Mouse (Mus musculus) CH12.LX (cell line): ENCODE measurements around the gene 1700017B05Rik. TPM values are rescaled to one million over a fixed set of nuclear protein-coding genes. Genes with fewer than 3 reads are reported as not detected.

Experiments
- DNase-seq: peaks from one replicate; pipeline ENCODE4 v3.0.0-alpha.2; 2013; ENCODE audit errors: extremely low read depth
- H3K27ac ChIP-seq: 2 replicates; pipeline ENCODE4 v1.5.1; 2012; ENCODE audit warnings: low read depth, mild to moderate bottlenecking, control low read depth, moderate library complexity; ENCODE audit not compliant: insufficient read depth
- H3K27me3 ChIP-seq: replicated peaks from 2 replicates; pipeline ENCODE3; 2012; ENCODE audit warnings: inconsistent platforms
- H3K36me3 ChIP-seq, 2 experiments: replicated peaks in 1 of 2; 2 replicates each; pipeline versions ENCODE3 to v1.6.1; 2012; ENCODE audit warnings: inconsistent platforms in 1 of 2, low read length in 1 of 2, mild to moderate bottlenecking in 1 of 2, mixed read lengths in 1 of 2, moderate library complexity in 1 of 2; ENCODE audit not compliant: control insufficient read depth in 1 of 2, insufficient read depth in 1 of 2
- H3K4me1 ChIP-seq, 2 experiments: 2 replicates each; pipeline ENCODE4 v1.6.1; 2012; ENCODE audit warnings: inconsistent platforms in 1 of 2, moderate library complexity in 1 of 2; ENCODE audit not compliant: insufficient read depth in 2 of 2, control insufficient read depth in 1 of 2
- H3K4me2 ChIP-seq: 2 replicates; pipeline ENCODE4 v1.6.1; 2012; ENCODE audit warnings: low read depth, mild to moderate bottlenecking, control low read depth; ENCODE audit not compliant: poor library complexity, insufficient read depth, severe bottlenecking
- H3K4me3 ChIP-seq, 3 experiments: fragments of 150-350 bp in 1 of 3; sonication (generic) in 1 of 3; replicated peaks in 1 of 3; 2 replicates each; pipeline versions ENCODE3 to v1.5.1; 2011 to 2012; ENCODE audit warnings: low read depth in 2 of 3, low read length in 2 of 3, mild to moderate bottlenecking in 2 of 3, moderate library complexity in 2 of 3, control low read depth in 1 of 3, improper control_type of control experiment in 1 of 3, inconsistent platforms in 1 of 3, mixed read lengths in 1 of 3; ENCODE audit not compliant: poor library complexity in 1 of 3
- H3K79me2 ChIP-seq: replicated peaks from 2 replicates; pipeline ENCODE4 v1.6.1; 2012; ENCODE audit warnings: mild to moderate bottlenecking, moderate library complexity; ENCODE audit not compliant: control insufficient read depth, poor library complexity, insufficient read depth, severe bottlenecking; ENCODE audit errors: extremely low read depth
- H3K9ac ChIP-seq: 2 replicates; pipeline ENCODE4 v1.6.1; 2012; ENCODE audit warnings: low read depth, mild to moderate bottlenecking, control low read depth, moderate library complexity; ENCODE audit not compliant: insufficient read depth
- H3K9me3 ChIP-seq: replicated peaks from 2 replicates; pipeline ENCODE3; 2012; ENCODE audit warnings: low read length, inconsistent platforms, mixed read lengths
- BHLHE40 ChIP-seq: IDR thresholded peaks from 2 replicates; pipeline ENCODE4 v1.6.1; 2011; ENCODE audit warnings: mild to moderate bottlenecking, low read depth, low read length, improper control_type of control experiment
- CHD1 ChIP-seq: IDR thresholded peaks from 2 replicates; pipeline ENCODE4 v1.6.1; 2012; ENCODE audit warnings: low read depth, low read length, improper control_type of control experiment, inconsistent platforms
- CHD2 ChIP-seq: IDR thresholded peaks from 2 replicates; pipeline ENCODE4 v1.6.1; 2011; ENCODE audit warnings: low read length, improper control_type of control experiment
- CTCF ChIP-seq, 2 experiments: IDR thresholded peaks in 1 of 2; conservative IDR thresholded peaks in 1 of 2; 2 replicates each; pipeline ENCODE4 v1.5.1; 2011 to 2012; ENCODE audit warnings: low read depth in 2 of 2, low read length in 2 of 2, improper control_type of control experiment in 1 of 2, inconsistent platforms in 1 of 2, mild to moderate bottlenecking in 1 of 2, moderate library complexity in 1 of 2
- E2F4 ChIP-seq: IDR thresholded peaks from 2 replicates; pipeline ENCODE4 v1.6.1; 2011; ENCODE audit warnings: low read depth, low read length, improper control_type of control experiment; ENCODE audit not compliant: insufficient replicate concordance
- ELF1 ChIP-seq: IDR thresholded peaks from 2 replicates; pipeline ENCODE4 v1.6.1; 2014; ENCODE audit warnings: low read depth, mild to moderate bottlenecking, inconsistent platforms, low read length, improper control_type of control experiment
- EP300 ChIP-seq: IDR thresholded peaks from 2 replicates; pipeline ENCODE4 v1.6.1; 2011; ENCODE audit warnings: low read length, improper control_type of control experiment
- ETS1 ChIP-seq: conservative IDR thresholded peaks from 2 replicates; pipeline ENCODE4 v1.6.1; 2012; ENCODE audit warnings: low read depth, mild to moderate bottlenecking, inconsistent platforms, low read length, improper control_type of control experiment, moderate library complexity
- IRF4 ChIP-seq: IDR thresholded peaks from 2 replicates; pipeline ENCODE4 v1.6.1; 2014; ENCODE audit warnings: low read depth, mild to moderate bottlenecking, inconsistent platforms, low read length, improper control_type of control experiment
- JUN ChIP-seq: IDR thresholded peaks from 2 replicates; pipeline ENCODE4 v1.6.1; 2011; ENCODE audit warnings: low read depth, mild to moderate bottlenecking, low read length, improper control_type of control experiment, moderate library complexity; ENCODE audit not compliant: insufficient read depth
- KAT2A ChIP-seq: IDR thresholded peaks from 2 replicates; pipeline ENCODE4 v1.6.1; 2012; ENCODE audit warnings: low read length, improper control_type of control experiment, inconsistent platforms; ENCODE audit not compliant: insufficient replicate concordance
- MAFK ChIP-seq: IDR thresholded peaks from 2 replicates; pipeline ENCODE4 v1.6.1; 2011; ENCODE audit warnings: low read length, improper control_type of control experiment; ENCODE audit not compliant: insufficient replicate concordance
- MAX ChIP-seq: IDR thresholded peaks from 2 replicates; pipeline ENCODE4 v1.6.1; 2011; ENCODE audit warnings: low read length, improper control_type of control experiment
- MAZ ChIP-seq: IDR thresholded peaks from 2 replicates; pipeline ENCODE4 v1.6.1; 2012; ENCODE audit warnings: low read depth, mild to moderate bottlenecking, inconsistent platforms, low read length, improper control_type of control experiment, moderate library complexity
- MEF2A ChIP-seq: IDR thresholded peaks from 2 replicates; pipeline ENCODE4 v1.6.1; 2014; ENCODE audit warnings: low read depth, mild to moderate bottlenecking, inconsistent platforms, low read length, improper control_type of control experiment, borderline replicate concordance
- MXI1 ChIP-seq: IDR thresholded peaks from 2 replicates; pipeline ENCODE4 v1.6.1; 2011; ENCODE audit warnings: mild to moderate bottlenecking, low read depth, low read length, improper control_type of control experiment
- NELFE ChIP-seq: IDR thresholded peaks from 2 replicates; pipeline ENCODE4 v1.6.1; 2011; ENCODE audit warnings: low read depth, low read length, improper control_type of control experiment
- NRF1 ChIP-seq: IDR thresholded peaks from 2 replicates; pipeline ENCODE4 v1.6.1; 2014; ENCODE audit warnings: low read depth, mild to moderate bottlenecking, inconsistent platforms, low read length, improper control_type of control experiment, moderate library complexity
- POLR2A ChIP-seq: IDR thresholded peaks from 2 replicates; pipeline ENCODE4 v1.6.1; 2011; ENCODE audit warnings: low read depth, mild to moderate bottlenecking, improper control_type of control experiment, low read length
- POLR2AphosphoS2 ChIP-seq: IDR thresholded peaks from 2 replicates; pipeline ENCODE4 v1.6.1; 2011; ENCODE audit warnings: low read depth, low read length, improper control_type of control experiment
- RAD21 ChIP-seq: IDR thresholded peaks from 2 replicates; pipeline ENCODE4 v1.6.1; 2011; ENCODE audit warnings: low read depth, mild to moderate bottlenecking, low read length, improper control_type of control experiment, moderate library complexity
- RCOR1 ChIP-seq: conservative IDR thresholded peaks from 2 replicates; pipeline ENCODE4 v1.6.1; 2012; ENCODE audit warnings: low read depth, mild to moderate bottlenecking, inconsistent platforms, low read length, improper control_type of control experiment
- SIN3A ChIP-seq: IDR thresholded peaks from 2 replicates; pipeline ENCODE4 v1.6.1; 2012; ENCODE audit warnings: low read length, improper control_type of control experiment, inconsistent platforms
- SMC3 ChIP-seq: IDR thresholded peaks from 2 replicates; pipeline ENCODE4 v1.6.1; 2011; ENCODE audit warnings: low read depth, low read length, improper control_type of control experiment
- TBP ChIP-seq: conservative IDR thresholded peaks from 2 replicates; pipeline ENCODE4 v1.6.1; 2011; ENCODE audit warnings: low read depth, low read length, improper control_type of control experiment
- TCF12 ChIP-seq: IDR thresholded peaks from 2 replicates; pipeline ENCODE4 v1.6.1; 2014; ENCODE audit warnings: low read depth, mild to moderate bottlenecking, inconsistent platforms, low read length, improper control_type of control experiment
- UBTF ChIP-seq: IDR thresholded peaks from 2 replicates; pipeline ENCODE4 v1.6.1; 2012; ENCODE audit warnings: low read depth, mild to moderate bottlenecking, inconsistent platforms, low read length, improper control_type of control experiment, moderate library complexity
- USF1 ChIP-seq: IDR thresholded peaks from 2 replicates; pipeline ENCODE4 v1.6.1; 2014; ENCODE audit warnings: low read depth, mild to moderate bottlenecking, inconsistent platforms, low read length, improper control_type of control experiment
- USF2 ChIP-seq: conservative IDR thresholded peaks from 2 replicates; pipeline ENCODE4 v1.6.1; 2011; ENCODE audit warnings: low read depth, low read length, improper control_type of control experiment
- ZC3H11A ChIP-seq: IDR thresholded peaks from 2 replicates; pipeline ENCODE4 v1.6.1; 2012; ENCODE audit warnings: low read depth, mild to moderate bottlenecking, inconsistent platforms, low read length, improper control_type of control experiment
- ZKSCAN1 ChIP-seq: IDR thresholded peaks from 2 replicates; pipeline ENCODE4 v1.6.1; 2012; ENCODE audit warnings: low read depth, inconsistent platforms, low read length, improper control_type of control experiment, borderline replicate concordance
- ZMIZ1 ChIP-seq: IDR thresholded peaks from 2 replicates; pipeline ENCODE4 v1.6.1; 2012; ENCODE audit warnings: low read depth, mild to moderate bottlenecking, inconsistent platforms, low read length, improper control_type of control experiment
- dilution Hi-C: fragments of 300-500 bp; cut with MboI; formaldehyde crosslinking; loops from 2 replicates; pipeline ENCODE4 v1.14.3; 2020; ENCODE audit warnings: low sequenced_read_pairs; ENCODE audit not compliant: extremely low pct_unique_long_range_greater_than_20kb, extremely low pct_ligation_motif_present
- in situ Hi-C: fragments of 300-500 bp; cut with MboI; formaldehyde crosslinking; loops from 3 replicates; pipeline ENCODE4 v1.14.3; 2019; ENCODE audit warnings: low sequenced_read_pairs, low pct_ligation_motif_present, low pct_unique_long_range_greater_than_20kb, mixed read lengths
- polyA plus RNA-seq: library from polyadenylated mRNA; unstranded; fragments of >175 nt; gene quantifications from 2 replicates; pipeline ENCODE4 v1.2.1, GENCODE M21; 2012; ENCODE audit warnings: low read depth; ENCODE audit not compliant: insufficient read length
- total RNA-seq, 2 experiments: library from RNA; depleted of rRNA; stranded (reverse); fragments of 300-350 nt in 1 of 2; fragments of >200 nt in 1 of 2; gene quantifications; 2 replicates each; pipeline ENCODE4 v1.2.3; 2012 to 2014

1700017B05Rik gene
- total RNA-seq (2012; rRNA removed) (38.6 and 49.4 TPM in 2 replicates), total RNA-seq (2014; rRNA removed) (23.4 and 26.4 TPM in 2 replicates), polyA plus RNA-seq (51.2 and 56.0 TPM in 2 replicates)

- H3K4me1 ChIP-seq, result peaks cover 12 to 50% of the 10 kb centered on the region in 2 experiments
Observed at GRCm38 (mm10) chr9:57261913-57262794, at the start of gene 1700017B05Rik. 1700017B05Rik (minus strand) TSS chr9:57262612.

GRCm38 (mm10) chr9:57310895-57311294 lies 48.5 kb upstream of the 1700017B05Rik start:
- H3K79me2 ChIP-seq, result no peaks in the 10 kb centered on the region

More at GRCm38 (mm10) chr9:57261913-57262794, at the start of gene 1700017B05Rik:
- peak; percentile 74 for DNase-seq
- Histone ChIP-seq H3K79me2 (peaks cover 52% of the 10 kb centered on the region), H3K4me2 (peak within 1 kb of the TSS; percentile 86), H3K9me3 (no peaks in the 10 kb centered on the region), H3K27me3 (no peaks in the 10 kb centered on the region), H3K27ac (peak within 1 kb of the TSS; percentile 54), H3K4me3 (peak within 1 kb of the TSS; percentile 93 to 98 (median 97)), H3K36me3 (peaks cover 20 to 29% of the 10 kb centered on the region in 2 experiments), H3K9ac (peak within 1 kb of the TSS; percentile 89)
- TF ChIP-seq ETS1 (no peak; the same call in 1 of the 2 replicates), CHD1 (no peak; the same call in 1 of the 2 replicates), NRF1 (peak; percentile 51), TBP (0 out of 2 replicates have a peak, but pooled peaks have one; percentile 46), SIN3A (no peak; the same call in 1 of the 2 replicates), TCF12 (peak; percentile 74), MAX (peak; percentile 8; the same call in 1 of the 2 replicates), JUN (no peak), CTCF (conservative IDR thresholded peaks at IDR 0.05 in 1 of 2, IDR thresholded peaks at IDR 0.05 in 1 of 2; ENCODE audit: low read depth in 2 of 2, low read length in 2 of 2) (peak in 1 of 2 experiments; percentile 67; a peak in 2 of 4 replicates), NELFE (peak; percentile 77), EP300 (no peak), SMC3 (0 out of 2 replicates have a peak, but pooled peaks have one; percentile 25), ZMIZ1 (peak; percentile 64), CHD2 (no peak), IRF4 (peak; percentile 42; the same call in 1 of the 2 replicates), KAT2A (0 out of 2 replicates have a peak, but pooled peaks have one; percentile 8), RCOR1 (0 out of 2 replicates have a peak, but pooled peaks have one; percentile 28), USF1 (no peak), MXI1 (peak; percentile 58; the same call in 1 of the 2 replicates), MAFK (no peak), RAD21 (peak; percentile 38), ELF1 (peak; percentile 30; the same call in 1 of the 2 replicates), ZKSCAN1 (no peak), POLR2A (peak; percentile 86), POLR2AphosphoS2 (peak; percentile 54; the same call in 1 of the 2 replicates), MAZ (no peak), ZC3H11A (no peak), UBTF (peak; percentile 90), BHLHE40 (peak; percentile 93)
- in situ Hi-C loops (loop anchor here (5.0 kb wide), 1 partner anchor 80 kb away; no protein-coding TSS in a partner anchor), dilution Hi-C loops (no loop called here)

More at GRCm38 (mm10) chr9:57310895-57311294, 48.5 kb upstream of the 1700017B05Rik start:
- Histone ChIP-seq H3K36me3 (no peaks in the 10 kb centered on the region), H3K9ac (no peak overlapping the region), H3K9me3 (no peaks in the 10 kb centered on the region), H3K4me3 (no peak overlapping the region), H3K4me2 (no peak overlapping the region), H3K27me3 (no peaks in the 10 kb centered on the region), H3K4me1 (no peaks in the 10 kb centered on the region), H3K27ac (no peak overlapping the region)
- in situ Hi-C loops, result loop anchor here (5.0 kb wide), 1 partner anchor 34 kb away; no protein-coding TSS in a partner anchor
- dilution Hi-C loops, result no loop called here
- TF ChIP-seq USF1 (no peak), MAFK (no peak), NRF1 (no peak), USF2 (no peak), NELFE (no peak), BHLHE40 (no peak), MEF2A (no peak), IRF4 (no peak), E2F4 (no peak), ELF1 (no peak)
- no peak for DNase-seq
